Mouse (Mus musculus) liver, adult 2 months (tissue): ENCODE results near the gene Bcdin3d.

ENCODE experiments used
- CTCF ChIP-seq: fragments of 200-500 bp; IDR thresholded peaks from 2 replicates; pipeline ENCODE4 v1.5.1; 2011; ENCODE audit warnings: low read depth, low read length, control low read depth
- POLR2A ChIP-seq: fragments of 200-500 bp; IDR thresholded peaks from 2 replicates; pipeline ENCODE4 v1.6.1; 2011; ENCODE audit warnings: low read length, control low read depth; ENCODE audit not compliant: insufficient read depth; ENCODE audit errors: extremely low read depth

DNA sequence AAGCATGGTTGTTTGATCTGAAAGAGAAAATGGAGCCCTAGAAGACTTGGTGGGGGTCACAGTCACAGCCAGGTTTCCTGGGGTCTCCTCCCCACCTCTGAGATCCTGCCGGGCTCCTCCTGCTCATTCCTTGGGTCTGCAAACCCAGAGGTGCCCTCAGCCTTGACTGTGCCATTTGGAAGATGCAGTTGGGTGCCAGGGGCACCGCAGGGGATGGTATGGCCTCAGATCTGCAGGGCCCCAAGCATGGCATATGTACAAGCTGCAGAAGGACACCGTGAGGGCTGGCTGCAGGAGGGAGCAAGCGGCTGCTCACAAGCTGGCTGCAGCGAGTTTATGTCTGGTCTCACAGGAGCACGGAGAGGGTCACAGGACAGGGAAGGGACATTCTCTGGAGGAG, 25.2 kb upstream of the Bcdin3d start:
- TF ChIP-seq CTCF: no peak
- no peak for TF ChIP-seq POLR2A
